Mouse (Mus musculus) heart, embryonic 13.5 days (tissue): ENCODE data around the gene Samm50. TPM values are rescaled to one million over a fixed set of nuclear protein-coding genes. Genes with fewer than 3 reads are reported as not detected.

Source experiments
- ATAC-seq: fragments of 200-750 bp; cut with Nextera tagmentation; 2 replicates; pipeline ENCODE4 v1.8.0; 2017; ENCODE audit warnings: moderate TSS enrichment; ENCODE audit not compliant: insufficient number of reproducible peaks, low FRiP score, low TSS enrichment; ENCODE audit errors: extremely low read depth
- H3K27ac ChIP-seq: fragments of 300-500 bp; sonication (generic); replicated peaks from 2 replicates; pipeline ENCODE4 v1.5.1; 2015; ENCODE audit warnings: moderate library complexity, mild to moderate bottlenecking, inconsistent platforms
- H3K27me3 ChIP-seq: fragments of 300-500 bp; sonication (generic); replicated peaks from 2 replicates; pipeline ENCODE4 v1.6.1; 2015; ENCODE audit warnings: mild to moderate bottlenecking, inconsistent platforms
- H3K36me3 ChIP-seq: fragments of 300-500 bp; sonication (generic); 2 replicates; pipeline ENCODE4 v1.6.1; 2015; ENCODE audit warnings: mild to moderate bottlenecking, inconsistent platforms
- H3K4me1 ChIP-seq: fragments of 300-500 bp; sonication (generic); 2 replicates; pipeline ENCODE4 v1.6.1; 2015; ENCODE audit warnings: inconsistent platforms
- H3K4me2 ChIP-seq: fragments of 300-500 bp; sonication (generic); 2 replicates; pipeline ENCODE4 v1.6.1; 2015; ENCODE audit warnings: inconsistent platforms, mild to moderate bottlenecking, moderate library complexity
- H3K4me3 ChIP-seq: fragments of 300-500 bp; sonication (generic); 2 replicates; pipeline ENCODE4 v1.5.1; 2015; ENCODE audit warnings: moderate library complexity, mild to moderate bottlenecking, inconsistent platforms
- H3K9ac ChIP-seq: fragments of 300-500 bp; sonication (generic); 2 replicates; pipeline ENCODE4 v1.6.1; 2015; ENCODE audit warnings: inconsistent platforms, mild to moderate bottlenecking, moderate library complexity
- H3K9me3 ChIP-seq: fragments of 300-500 bp; sonication (generic); 2 replicates; pipeline ENCODE4 v1.6.1; 2016; ENCODE audit warnings: inconsistent platforms
- WGBS: fragments of 180-500 bp; shearing (Covaris S2); methylation state at CpG from one replicate; pipeline ENCODE4 v1.1.7; 2015; ENCODE audit warnings: mixed read lengths; 5-methylcytosine and 5-hydroxymethylcytosine counted together
- polyA plus RNA-seq: library from polyadenylated mRNA; unstranded; fragments of >200 nt; fragmentation: Nextera tagmentation; extraction: Ambion mirVana; gene quantifications from 2 replicates; pipeline ENCODE4 v1.2.1, GENCODE M21; 2015

Gene Samm50
- polyA plus RNA-seq, 1 experiment from 2014 or later, result 103 TPM

- H3K4me3 ChIP-seq, result no peak overlapping the region
- WGBS, result 9% methylated on average over 1 of the region's 1 CpGs
- peaks cover 39% of the 10 kb centered on the region for H3K27me3 ChIP-seq
- ATAC-seq, result no peak
- no peaks in the 10 kb centered on the region for H3K36me3 ChIP-seq
- H3K9me3 ChIP-seq, result no peaks in the 10 kb centered on the region
- no peak overlapping the region for H3K27ac ChIP-seq
- 0 out of 2 replicates have a peak, but pooled peaks cover 8% of the 10 kb centered on the region for H3K4me1 ChIP-seq
- H3K9ac ChIP-seq, result no peak overlapping the region
- no peak overlapping the region for H3K4me2 ChIP-seq
These were observed 8.1 kb upstream of the Samm50 start for GRCm38 (mm10) chr15:84183967-84184366.

- Histone ChIP-seq H3K9ac (no peak overlapping the region), H3K4me1 (peaks cover 8% of the 10 kb centered on the region; the same call in 1 of the 2 replicates), H3K4me3 (no peak overlapping the region), H3K27me3 (peaks cover 29% of the 10 kb centered on the region), H3K27ac (no peak overlapping the region), H3K4me2 (no peak overlapping the region), H3K36me3 (no peaks in the 10 kb centered on the region), H3K9me3 (no peaks in the 10 kb centered on the region)
- 51% methylated on average over 4 of the region's 4 CpGs for WGBS
- ATAC-seq, result no peak
These were observed 5.8 kb upstream of the Samm50 start for GRCm38 (mm10) chr15:84186196-84186595.

GRCm38 (mm10) chr15:84188887-84189530 is 3.0 kb upstream of the Samm50 start:
- ATAC-seq, result no peak
- 53% methylated on average over 2 of the region's 2 CpGs for WGBS
- Histone ChIP-seq H3K9ac (no peak overlapping the region), H3K4me3 (no peak overlapping the region), H3K9me3 (no peaks in the 10 kb centered on the region), H3K4me2 (no peak overlapping the region), H3K27ac (no peak overlapping the region), H3K27me3 (peaks cover 4% of the 10 kb centered on the region; the same call in 1 of the 2 replicates), H3K36me3 (no peaks in the 10 kb centered on the region), H3K4me1 (peaks cover 17% of the 10 kb centered on the region)

GRCm38 (mm10) chr15:84189881-84190280 is 2.2 kb upstream of the Samm50 start:
- no peaks in the 10 kb centered on the region for H3K27me3 ChIP-seq
- no peak overlapping the region for H3K4me3 ChIP-seq
- no peaks in the 10 kb centered on the region for H3K36me3 ChIP-seq
- no peak overlapping the region for H3K9ac ChIP-seq
- H3K27ac ChIP-seq, result no peak overlapping the region
- no peak for ATAC-seq
- 43% methylated on average over 3 of the region's 3 CpGs for WGBS
- H3K4me1 ChIP-seq, result peaks cover 14% of the 10 kb centered on the region
- no peaks in the 10 kb centered on the region for H3K9me3 ChIP-seq
- H3K4me2 ChIP-seq, result no peak overlapping the region

- Histone ChIP-seq H3K36me3 (peaks cover 14% of the 10 kb centered on the region), H3K27me3 (no peaks in the 10 kb centered on the region), H3K4me1 (peaks cover 14% of the 10 kb centered on the region), H3K4me2 (peak overlapping the region; percentile 78), H3K4me3 (peak overlapping the region; percentile 89), H3K9me3 (no peaks in the 10 kb centered on the region), H3K27ac (peak overlapping the region; percentile 97), H3K9ac (peak overlapping the region; percentile 95)
- whole genome bisulfite sequencing, result 2% methylated on average over 9 of the region's 9 CpGs
- no peak for ATAC-seq
These were observed 350 bp upstream of the Samm50 start for GRCm38 (mm10) chr15:84191724-84192057.

GRCm38 (mm10) chr15:84196486-84197165 is 4.6 kb downstream of the Samm50 start:
- Histone ChIP-seq H3K9me3 (no peaks in the 10 kb centered on the region), H3K4me3 (no peak overlapping the region), H3K27ac (no peak overlapping the region), H3K9ac (no peak overlapping the region), H3K27me3 (no peaks in the 10 kb centered on the region), H3K4me1 (peaks cover 11% of the 10 kb centered on the region), H3K36me3 (peaks cover 63% of the 10 kb centered on the region), H3K4me2 (no peak overlapping the region)
- ATAC-seq, result no peak
- 81% methylated on average over 8 of the region's 8 CpGs for WGBS

GRCm38 (mm10) chr15:84207327-84207726 is 15.3 kb downstream of the Samm50 start:
- ATAC-seq, result no peak
- Histone ChIP-seq H3K4me1 (peaks cover 21% of the 10 kb centered on the region), H3K9ac (no peak overlapping the region), H3K4me3 (no peak overlapping the region), H3K4me2 (no peak overlapping the region), H3K27me3 (no peaks in the 10 kb centered on the region), H3K9me3 (no peaks in the 10 kb centered on the region), H3K36me3 (peaks cover 95% of the 10 kb centered on the region), H3K27ac (no peak overlapping the region)
- 86% methylated on average over 4 of the region's 4 CpGs for WGBS

- Histone ChIP-seq H3K9ac (peak overlapping the region; percentile 5; the same call in 1 of the 2 replicates), H3K36me3 (peaks cover 85% of the 10 kb centered on the region), H3K27ac (peak overlapping the region; percentile 76), H3K4me2 (no peak overlapping the region), H3K9me3 (no peaks in the 10 kb centered on the region), H3K4me1 (peaks cover 34% of the 10 kb centered on the region), H3K27me3 (no peaks in the 10 kb centered on the region), H3K4me3 (no peak overlapping the region)
- no peak for ATAC-seq
- WGBS, result 59% methylated on average over 11 of the region's 11 CpGs
These were observed 17.7 kb downstream of the Samm50 start for GRCm38 (mm10) chr15:84209517-84210412.

GRCm38 (mm10) chr15:84210461-84210860 is 18.4 kb downstream of the Samm50 start:
- H3K36me3 ChIP-seq, result peaks cover 85% of the 10 kb centered on the region
- peak overlapping the region; percentile 76 for H3K27ac ChIP-seq
- H3K9ac ChIP-seq, result no peak overlapping the region
- H3K9me3 ChIP-seq, result no peaks in the 10 kb centered on the region
- 89% methylated on average over 13 of the region's 13 CpGs for WGBS
- no peak overlapping the region for H3K4me3 ChIP-seq
- no peak for ATAC-seq
- H3K27me3 ChIP-seq, result no peaks in the 10 kb centered on the region
- H3K4me2 ChIP-seq, result no peak overlapping the region
- H3K4me1 ChIP-seq, result peaks cover 41% of the 10 kb centered on the region

GRCm38 (mm10) chr15:84210941-84211340 is 18.9 kb downstream of the Samm50 start:
- no peaks in the 10 kb centered on the region for H3K9me3 ChIP-seq
- ATAC-seq, result no peak
- no peak overlapping the region for H3K4me2 ChIP-seq
- WGBS, result 87% methylated on average over 13 of the region's 13 CpGs
- H3K27ac ChIP-seq, result no peak overlapping the region
- peaks cover 81% of the 10 kb centered on the region for H3K36me3 ChIP-seq
- H3K27me3 ChIP-seq, result no peaks in the 10 kb centered on the region
- H3K4me1 ChIP-seq, result peaks cover 46% of the 10 kb centered on the region
- H3K9ac ChIP-seq, result no peak overlapping the region
- no peak overlapping the region for H3K4me3 ChIP-seq

- no peaks in the 10 kb centered on the region for H3K27me3 ChIP-seq
- no peak overlapping the region for H3K4me3 ChIP-seq
- ATAC-seq, result no peak
- H3K27ac ChIP-seq, result no peak overlapping the region
- H3K9me3 ChIP-seq, result no peaks in the 10 kb centered on the region
- H3K4me2 ChIP-seq, result no peak overlapping the region
- 77% methylated on average over 4 of the region's 4 CpGs for WGBS
- peaks cover 52% of the 10 kb centered on the region for H3K4me1 ChIP-seq
- peaks cover 74% of the 10 kb centered on the region for H3K36me3 ChIP-seq
- no peak overlapping the region for H3K9ac ChIP-seq
These were observed 19.5 kb downstream of the Samm50 start for GRCm38 (mm10) chr15:84211564-84211963.
